Mouse (Mus musculus) adrenal gland, adult 8-10 months (tissue): Measurements from ENCODE around the gene Gm11236. TPM values are rescaled to one million over a fixed set of nuclear protein-coding genes. Genes with fewer than 3 reads are reported as not detected.
"Not testable (repeated sequence)": the region's sequence is repeated elsewhere in the genome, so short reads cannot be mapped to it uniquely, and the experiment has no call there.

Experiments used
- DNase-seq: peaks from one replicate; pipeline ENCODE4 v3.0.0; 2022
- total RNA-seq, 4 experiments: library from RNA; stranded (reverse); gene quantifications; 2 replicates each; pipeline ENCODE4 v1.2.4; 2022

Gm11236 gene
- total RNA-seq, result not detected

DNA sequence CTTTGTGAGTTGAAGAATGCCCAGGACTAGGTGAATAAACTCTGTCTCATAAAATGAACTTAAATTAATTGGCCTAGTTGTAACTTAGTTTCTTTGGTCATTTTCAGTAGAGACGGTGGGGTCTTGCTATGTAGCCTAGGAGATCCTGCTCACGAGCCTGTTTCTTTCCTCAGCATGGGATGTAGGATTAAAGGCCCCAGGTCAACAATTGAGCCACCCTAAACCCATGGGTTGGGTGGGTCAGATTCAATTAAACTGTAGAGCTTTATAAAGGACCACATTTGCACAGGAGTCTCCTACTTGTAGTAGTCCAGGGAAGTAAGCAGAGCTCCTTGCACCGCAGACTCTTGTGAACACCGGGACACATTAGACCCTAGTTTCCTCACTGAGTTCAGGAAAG is at the start of gene Gm11236:
TSS of gene Gm11236 (plus strand) at position 301 of the 400 bp plus-strand sequence.
- DNase-seq, result not testable (repeated sequence)

- DNase-seq, result no peak
Observed at GRCm38 (mm10) chr4:73599248-73599647, 38.7 kb upstream of the Gm11236 start.

DNA sequence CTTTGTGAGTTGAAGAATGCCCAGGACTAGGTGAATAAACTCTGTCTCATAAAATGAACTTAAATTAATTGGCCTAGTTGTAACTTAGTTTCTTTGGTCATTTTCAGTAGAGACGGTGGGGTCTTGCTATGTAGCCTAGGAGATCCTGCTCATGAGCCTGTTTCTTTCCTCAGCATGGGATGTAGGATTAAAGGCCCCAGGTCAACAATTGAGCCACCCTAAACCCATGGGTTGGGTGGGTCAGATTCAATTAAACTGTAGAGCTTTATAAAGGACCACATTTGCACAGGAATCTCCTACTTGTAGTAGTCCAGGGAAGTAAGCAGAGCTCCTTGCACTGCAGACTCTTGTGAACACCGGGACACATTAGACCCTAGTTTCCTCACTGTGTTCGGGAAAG is 30.3 kb upstream of the Gm11236 start, which contains the start of gene Gm11238:
TSS of gene Gm11238 (plus strand) at position 301 of the 400 bp plus-strand sequence.
- not testable (repeated sequence) for DNase-seq

GRCm38 (mm10) chr4:73622684-73623083 is 15.2 kb upstream of the Gm11236 start, which contains the start of gene Gm11237:
Gene Gm11237 (plus strand): TSS chr4:73622984.
- DNase-seq, result not testable (repeated sequence)

DNA sequence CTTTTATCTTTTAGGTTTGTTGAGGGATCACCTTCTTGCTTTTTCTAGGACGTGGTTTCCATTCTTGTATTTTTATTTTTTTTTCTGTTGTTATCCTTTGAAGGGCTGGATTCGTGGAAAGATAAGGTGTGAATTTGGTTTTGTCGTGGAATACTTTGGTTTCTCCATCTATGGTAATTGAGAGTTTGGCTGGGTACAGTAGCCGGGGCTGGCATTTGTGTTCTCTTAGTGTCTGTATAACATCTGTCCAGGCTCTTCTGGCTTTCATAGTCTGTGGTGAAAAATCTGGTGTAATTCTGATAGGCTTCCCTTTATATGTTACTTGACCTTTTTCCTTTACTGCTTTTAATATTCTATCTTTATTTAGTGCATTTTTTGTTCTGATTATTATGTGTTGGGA is 23.9 kb downstream of the Gm11236 start:
- not testable (repeated sequence) for DNase-seq

- DNase-seq, result not testable (repeated sequence)
Observed at GRCm38 (mm10) chr4:73668054-73668453, 30.1 kb downstream of the Gm11236 start, which contains the start of gene Gm11239. Gene Gm11239 (plus strand): TSS chr4:73668354.

DNA sequence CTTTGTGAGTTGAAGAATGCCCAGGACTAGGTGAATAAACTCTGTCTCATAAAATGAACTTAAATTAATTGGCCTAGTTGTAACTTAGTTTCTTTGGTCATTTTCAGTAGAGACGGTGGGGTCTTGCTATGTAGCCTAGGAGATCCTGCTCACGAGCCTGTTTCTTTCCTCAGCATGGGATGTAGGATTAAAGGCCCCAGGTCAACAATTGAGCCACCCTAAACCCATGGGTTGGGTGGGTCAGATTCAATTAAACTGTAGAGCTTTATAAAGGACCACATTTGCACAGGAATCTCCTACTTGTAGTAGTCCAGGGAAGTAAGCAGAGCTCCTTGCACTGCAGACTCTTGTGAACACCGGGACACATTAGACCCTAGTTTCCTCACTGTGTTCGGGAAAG is 45.3 kb downstream of the Gm11236 start, which contains the start of gene Gm428:
TSS of gene Gm428 (plus strand) at position 301 of the 400 bp plus-strand sequence.
- DNase-seq, result not testable (repeated sequence)

Other genes with a start within 250 kb of the Gm11236 start
- not detected for gene Gm11487, start 233.0 kb upstream of the Gm11236 start, total RNA-seq
- gene Gm11238, start 30.2 kb upstream of the Gm11236 start, total RNA-seq, result not detected
- not detected for gene Gm11237, start 15.1 kb upstream of the Gm11236 start, total RNA-seq
- gene Gm11239, start 30.2 kb downstream of the Gm11236 start, total RNA-seq, result not detected
- gene Gm428, start 45.4 kb downstream of the Gm11236 start, total RNA-seq, result not detected
- under 1 TPM in 2 of 4 experiments, not detected in 2; 0.03 to 0.09 TPM for gene Rasef, start 152.9 kb downstream of the Gm11236 start, total RNA-seq
- gene Gm11758, start 238.1 kb downstream of the Gm11236 start, total RNA-seq, result not detected